Mouse (Mus musculus) 3134 (cell line): ENCODE results near the gene Palm.

Experiments used
- DNase-seq: peaks from one replicate; pipeline ENCODE4 v3.0.0-alpha.2; 2011; ENCODE audit warnings: low spot score; ENCODE audit not compliant: insufficient read length; ENCODE audit errors: extremely low read depth

Palm gene

GRCm38 (mm10) chr10:79853392-79853791 lies 60.0 kb downstream of the Palm start:
- peak; percentile 89 for DNase-seq

- DNase-seq = peak; percentile 100
Measured at GRCm38 (mm10) chr10:79853860-79854795, 60.8 kb downstream of the Palm start, which contains the start of gene Ptbp1. Gene Ptbp1 (plus strand): TSS chr10:79854427.

GRCm38 (mm10) chr10:79854801-79855541 lies 61.6 kb downstream of the Palm start:
- peak; percentile 83 for DNase-seq

- DNase-seq = peak; percentile 45
Measured at GRCm38 (mm10) chr10:79855558-79856184, 62.3 kb downstream of the Palm start.

- DNase-seq = no peak
Measured at GRCm38 (mm10) chr10:79856280-79856679, 62.9 kb downstream of the Palm start.

- no peak for DNase-seq
Measured at GRCm38 (mm10) chr10:79856704-79857451, 63.5 kb downstream of the Palm start.

- DNase-seq = peak; percentile 50
Measured at GRCm38 (mm10) chr10:79857452-79857811, 64.1 kb downstream of the Palm start.

- no peak for DNase-seq
Measured at GRCm38 (mm10) chr10:79857894-79858293, 64.5 kb downstream of the Palm start.

GRCm38 (mm10) chr10:79858416-79859074 lies 65.2 kb downstream of the Palm start:
- DNase-seq = peak; percentile 45

GRCm38 (mm10) chr10:79859116-79859515 lies 65.7 kb downstream of the Palm start:
- no peak for DNase-seq

- DNase-seq = no peak
Measured at GRCm38 (mm10) chr10:79860079-79860911, 66.9 kb downstream of the Palm start.

GRCm38 (mm10) chr10:79861230-79862048 lies 68.1 kb downstream of the Palm start:
- no peak for DNase-seq

GRCm38 (mm10) chr10:79862049-79862788 lies 68.8 kb downstream of the Palm start:
- peak; percentile 37 for DNase-seq

- DNase-seq = peak; percentile 41
Measured at GRCm38 (mm10) chr10:79862925-79863324, 69.6 kb downstream of the Palm start.

- DNase-seq = peak; percentile 49
Measured at GRCm38 (mm10) chr10:79864351-79865188, 71.2 kb downstream of the Palm start.

- DNase-seq = peak; percentile 52
Measured at GRCm38 (mm10) chr10:79865189-79865601, 71.8 kb downstream of the Palm start.
